Mouse (Mus musculus) liver, postnatal 0 days (tissue): Measurements from ENCODE around the gene Golgb1.

Experiments used
- CTCF ChIP-seq: sonication (generic); IDR thresholded peaks from 2 replicates; pipeline ENCODE4 v1.5.1; 2016; ENCODE audit warnings: antibody characterized with exemption, low read depth
- EP300 ChIP-seq: IDR thresholded peaks from 2 replicates; pipeline ENCODE4 v1.6.1; 2016; ENCODE audit warnings: antibody characterized with exemption, low read depth, mild to moderate bottlenecking

- TF ChIP-seq CTCF (no peak), EP300 (no peak)
Measured at GRCm38 (mm10) chr16:36925797-36926196, 50.9 kb downstream of the Golgb1 start.
